Mouse (Mus musculus) CH12.LX (cell line): ENCODE measurements around the gene Syn3. TPM values are rescaled to one million over a fixed set of nuclear protein-coding genes. Genes with fewer than 3 reads are reported as not detected.

Experiments used
- DNase-seq: peaks from one replicate; pipeline ENCODE4 v3.0.0-alpha.2; 2013; ENCODE audit errors: extremely low read depth
- H3K27ac ChIP-seq: 2 replicates; pipeline ENCODE4 v1.5.1; 2012; ENCODE audit warnings: low read depth, mild to moderate bottlenecking, control low read depth, moderate library complexity; ENCODE audit not compliant: insufficient read depth
- H3K27me3 ChIP-seq: replicated peaks from 2 replicates; pipeline ENCODE3; 2012; ENCODE audit warnings: inconsistent platforms
- H3K36me3 ChIP-seq, 2 experiments: replicated peaks in 1 of 2; 2 replicates each; pipeline versions ENCODE3 to v1.6.1; 2012; ENCODE audit warnings: inconsistent platforms in 1 of 2, low read length in 1 of 2, mild to moderate bottlenecking in 1 of 2, mixed read lengths in 1 of 2, moderate library complexity in 1 of 2; ENCODE audit not compliant: control insufficient read depth in 1 of 2, insufficient read depth in 1 of 2
- H3K4me1 ChIP-seq, 2 experiments: 2 replicates each; pipeline ENCODE4 v1.6.1; 2012; ENCODE audit warnings: inconsistent platforms in 1 of 2, moderate library complexity in 1 of 2; ENCODE audit not compliant: insufficient read depth in 2 of 2, control insufficient read depth in 1 of 2
- H3K4me2 ChIP-seq: 2 replicates; pipeline ENCODE4 v1.6.1; 2012; ENCODE audit warnings: low read depth, mild to moderate bottlenecking, control low read depth; ENCODE audit not compliant: poor library complexity, insufficient read depth, severe bottlenecking
- H3K4me3 ChIP-seq, 3 experiments: fragments of 150-350 bp in 1 of 3; sonication (generic) in 1 of 3; replicated peaks in 1 of 3; 2 replicates each; pipeline versions ENCODE3 to v1.5.1; 2011 to 2012; ENCODE audit warnings: low read depth in 2 of 3, low read length in 2 of 3, mild to moderate bottlenecking in 2 of 3, moderate library complexity in 2 of 3, control low read depth in 1 of 3, improper control_type of control experiment in 1 of 3, inconsistent platforms in 1 of 3, mixed read lengths in 1 of 3; ENCODE audit not compliant: poor library complexity in 1 of 3
- H3K79me2 ChIP-seq: replicated peaks from 2 replicates; pipeline ENCODE4 v1.6.1; 2012; ENCODE audit warnings: mild to moderate bottlenecking, moderate library complexity; ENCODE audit not compliant: control insufficient read depth, poor library complexity, insufficient read depth, severe bottlenecking; ENCODE audit errors: extremely low read depth
- H3K9ac ChIP-seq: 2 replicates; pipeline ENCODE4 v1.6.1; 2012; ENCODE audit warnings: low read depth, mild to moderate bottlenecking, control low read depth, moderate library complexity; ENCODE audit not compliant: insufficient read depth
- H3K9me3 ChIP-seq: replicated peaks from 2 replicates; pipeline ENCODE3; 2012; ENCODE audit warnings: low read length, inconsistent platforms, mixed read lengths
- BHLHE40 ChIP-seq: IDR thresholded peaks from 2 replicates; pipeline ENCODE4 v1.6.1; 2011; ENCODE audit warnings: mild to moderate bottlenecking, low read depth, low read length, improper control_type of control experiment
- CHD2 ChIP-seq: IDR thresholded peaks from 2 replicates; pipeline ENCODE4 v1.6.1; 2011; ENCODE audit warnings: low read length, improper control_type of control experiment
- ETS1 ChIP-seq: conservative IDR thresholded peaks from 2 replicates; pipeline ENCODE4 v1.6.1; 2012; ENCODE audit warnings: low read depth, mild to moderate bottlenecking, inconsistent platforms, low read length, improper control_type of control experiment, moderate library complexity
- IRF4 ChIP-seq: IDR thresholded peaks from 2 replicates; pipeline ENCODE4 v1.6.1; 2014; ENCODE audit warnings: low read depth, mild to moderate bottlenecking, inconsistent platforms, low read length, improper control_type of control experiment
- KAT2A ChIP-seq: IDR thresholded peaks from 2 replicates; pipeline ENCODE4 v1.6.1; 2012; ENCODE audit warnings: low read length, improper control_type of control experiment, inconsistent platforms; ENCODE audit not compliant: insufficient replicate concordance
- MAX ChIP-seq: IDR thresholded peaks from 2 replicates; pipeline ENCODE4 v1.6.1; 2011; ENCODE audit warnings: low read length, improper control_type of control experiment
- MXI1 ChIP-seq: IDR thresholded peaks from 2 replicates; pipeline ENCODE4 v1.6.1; 2011; ENCODE audit warnings: mild to moderate bottlenecking, low read depth, low read length, improper control_type of control experiment
- NELFE ChIP-seq: IDR thresholded peaks from 2 replicates; pipeline ENCODE4 v1.6.1; 2011; ENCODE audit warnings: low read depth, low read length, improper control_type of control experiment
- PAX5 ChIP-seq: IDR thresholded peaks from 2 replicates; pipeline ENCODE4 v1.6.1; 2012; ENCODE audit warnings: low read length, inconsistent platforms, mixed read lengths
- RAD21 ChIP-seq: IDR thresholded peaks from 2 replicates; pipeline ENCODE4 v1.6.1; 2011; ENCODE audit warnings: low read depth, mild to moderate bottlenecking, low read length, improper control_type of control experiment, moderate library complexity
- TBP ChIP-seq: conservative IDR thresholded peaks from 2 replicates; pipeline ENCODE4 v1.6.1; 2011; ENCODE audit warnings: low read depth, low read length, improper control_type of control experiment
- TCF12 ChIP-seq: IDR thresholded peaks from 2 replicates; pipeline ENCODE4 v1.6.1; 2014; ENCODE audit warnings: low read depth, mild to moderate bottlenecking, inconsistent platforms, low read length, improper control_type of control experiment
- USF1 ChIP-seq: IDR thresholded peaks from 2 replicates; pipeline ENCODE4 v1.6.1; 2014; ENCODE audit warnings: low read depth, mild to moderate bottlenecking, inconsistent platforms, low read length, improper control_type of control experiment
- USF2 ChIP-seq: conservative IDR thresholded peaks from 2 replicates; pipeline ENCODE4 v1.6.1; 2011; ENCODE audit warnings: low read depth, low read length, improper control_type of control experiment
- ZC3H11A ChIP-seq: IDR thresholded peaks from 2 replicates; pipeline ENCODE4 v1.6.1; 2012; ENCODE audit warnings: low read depth, mild to moderate bottlenecking, inconsistent platforms, low read length, improper control_type of control experiment
- ZKSCAN1 ChIP-seq: IDR thresholded peaks from 2 replicates; pipeline ENCODE4 v1.6.1; 2012; ENCODE audit warnings: low read depth, inconsistent platforms, low read length, improper control_type of control experiment, borderline replicate concordance
- dilution Hi-C: fragments of 300-500 bp; cut with MboI; formaldehyde crosslinking; loops from 2 replicates; pipeline ENCODE4 v1.14.3; 2020; ENCODE audit warnings: low sequenced_read_pairs; ENCODE audit not compliant: extremely low pct_unique_long_range_greater_than_20kb, extremely low pct_ligation_motif_present
- in situ Hi-C: fragments of 300-500 bp; cut with MboI; formaldehyde crosslinking; loops from 3 replicates; pipeline ENCODE4 v1.14.3; 2019; ENCODE audit warnings: low sequenced_read_pairs, low pct_ligation_motif_present, low pct_unique_long_range_greater_than_20kb, mixed read lengths
- polyA plus RNA-seq: library from polyadenylated mRNA; unstranded; fragments of >175 nt; gene quantifications from 2 replicates; pipeline ENCODE4 v1.2.1, GENCODE M21; 2012; ENCODE audit warnings: low read depth; ENCODE audit not compliant: insufficient read length
- total RNA-seq, 2 experiments: library from RNA; depleted of rRNA; stranded (reverse); fragments of 300-350 nt in 1 of 2; fragments of >200 nt in 1 of 2; gene quantifications; 2 replicates each; pipeline ENCODE4 v1.2.3; 2012 to 2014

The Syn3 gene
- total and polyA plus RNA-seq, 3 experiments: 2.8 to 8.9 (median 5.6) TPM

GRCm38 (mm10) chr10:86052818-86053522, 445.7 kb downstream of the Syn3 start:
- H3K4me2 ChIP-seq: no peak overlapping the region
- no peak overlapping the region for H3K27ac ChIP-seq
- H3K9ac ChIP-seq: no peak overlapping the region
- no peaks in the 10 kb centered on the region for H3K27me3 ChIP-seq
- no peak for TF ChIP-seq ZKSCAN1
- TF ChIP-seq MAX: no peak
- no peak for TF ChIP-seq PAX5
- no peak for TF ChIP-seq CHD2
- TF ChIP-seq BHLHE40: no peak
- TF ChIP-seq, all 38 proteins: peak for 0
- Histone ChIP-seq H3K4me3 (no peak overlapping the region), H3K4me1 (no peaks in the 10 kb centered on the region), H3K9me3 (no peaks in the 10 kb centered on the region), H3K79me2 (no peaks in the 10 kb centered on the region), H3K36me3 (peaks cover under 1 to 85% of the 10 kb centered on the region in 2 experiments)
- dilution Hi-C loops (no loop called here), in situ Hi-C loops (loop anchor here (5.0 to 10.0 kb wide), 3 partner anchors 86 to 402 kb away; no protein-coding TSS in a partner anchor)
- DNase-seq: no peak

GRCm38 (mm10) chr10:86050522-86050921, 448.2 kb downstream of the Syn3 start:
- H3K27me3 ChIP-seq: no peaks in the 10 kb centered on the region
- peaks cover 11 to 90% of the 10 kb centered on the region in 2 experiments for H3K36me3 ChIP-seq
- dilution Hi-C loops (no loop called here), in situ Hi-C loops (loop anchor here (5.0 to 10.0 kb wide), 3 partner anchors 83 to 404 kb away; no protein-coding TSS in a partner anchor)
- no peak for TF ChIP-seq TBP
- TF ChIP-seq USF1: no peak
- TF ChIP-seq RAD21: no peak
- TF ChIP-seq MXI1: no peak
- no peak for TF ChIP-seq ZC3H11A
- TF ChIP-seq TCF12: no peak
- no peak for TF ChIP-seq PAX5
- no peak for TF ChIP-seq USF2
- TF ChIP-seq ETS1: no peak
- TF ChIP-seq IRF4: no peak
- TF ChIP-seq KAT2A: no peak
- no peak for TF ChIP-seq MAX
- no peak for TF ChIP-seq NELFE
- DNase-seq: no peak
- no peaks in the 10 kb centered on the region for H3K9me3 ChIP-seq
- no peak overlapping the region for H3K27ac ChIP-seq
- no peak overlapping the region for H3K4me2 ChIP-seq
- no peaks in the 10 kb centered on the region for H3K79me2 ChIP-seq
- no peak overlapping the region for H3K4me3 ChIP-seq
- H3K9ac ChIP-seq: no peak overlapping the region
- H3K4me1 ChIP-seq: no peaks in the 10 kb centered on the region
